Mouse (Mus musculus) cerebellum, adult 2 months (tissue): ENCODE data around the gene Pacs1.
A peak's percentile ranks its signal among the peaks of the same experiment; 100 is the strongest.

ENCODE experiments used
- CTCF ChIP-seq: fragments of 200-500 bp; IDR thresholded peaks from 2 replicates; pipeline ENCODE4 v1.5.1; 2011; ENCODE audit warnings: low read depth, mild to moderate bottlenecking, control low read depth, low read length, moderate library complexity, borderline replicate concordance; ENCODE audit not compliant: insufficient read depth
- POLR2A ChIP-seq: fragments of 200-500 bp; IDR thresholded peaks from 2 replicates; pipeline ENCODE4 v1.6.1; 2011; ENCODE audit warnings: low read length, control low read depth, borderline replicate concordance; ENCODE audit not compliant: insufficient read depth

DNA sequence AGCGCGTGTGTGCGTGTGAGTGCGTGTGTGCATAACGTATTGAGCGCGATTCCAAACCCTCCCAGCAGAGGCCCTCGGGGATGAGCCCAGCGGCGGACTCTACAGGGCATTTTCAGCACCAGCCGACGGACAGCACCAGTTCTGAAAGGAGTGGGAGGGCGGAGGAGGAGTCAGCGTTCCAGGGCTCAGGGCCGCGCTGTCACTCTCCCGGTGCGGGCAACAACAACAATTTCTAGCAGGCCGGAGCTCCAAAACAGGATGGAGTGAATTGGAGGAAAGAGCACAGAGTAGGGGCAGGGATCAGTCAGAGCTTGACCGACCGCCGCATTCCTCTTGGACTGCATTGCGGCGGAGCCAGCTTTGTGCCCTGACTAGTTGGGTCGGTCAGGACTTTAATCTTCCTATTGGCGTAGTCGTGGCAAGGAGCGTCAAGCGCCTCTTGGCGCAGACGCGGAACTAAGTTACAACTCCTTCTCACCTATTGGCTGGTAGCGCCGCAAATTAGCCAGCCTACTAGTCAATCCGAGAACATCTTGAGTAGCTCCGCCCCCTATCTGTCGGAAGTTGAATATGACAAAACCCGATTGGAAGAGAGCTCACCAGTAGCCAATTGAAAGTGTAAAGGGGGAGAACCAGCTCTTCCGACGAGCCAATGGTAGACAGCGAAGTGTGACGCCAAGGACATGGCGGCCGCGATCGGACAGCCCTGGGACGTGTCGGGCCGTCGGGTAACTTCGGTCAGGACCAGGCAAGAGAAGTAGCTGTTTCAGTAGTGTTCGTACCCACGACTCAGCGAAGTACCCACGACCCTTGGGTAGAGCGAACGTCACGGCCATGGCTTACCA, 184.8 kb downstream of the Pacs1 start, which contains the start of gene Yif1a:
- peak; percentile 43 for TF ChIP-seq CTCF
- peak; percentile 68 for TF ChIP-seq POLR2A
